Mouse (Mus musculus): ENCODE results near the gene Clec18a. TPM values are rescaled to one million over a fixed set of nuclear protein-coding genes. Genes with fewer than 3 reads are reported as not detected.

Gene Clec18a
- total RNA-seq, 4 experiments from 2014 or later = 0.13 to 0.54 (median 0.29) TPM

Small RNA genes within 50 kb of the gene (microRNA-seq; reads per million reads assigned to microRNA genes)
- gene Gm24103 (not detected), gene Mir3473d (not detected)

Other genes with a start within 250 kb of the Clec18a start
- gene Cog4, start 245.8 kb downstream of the Clec18a start, total RNA-seq (2022) = 10 to 100 TPM; 61.0 to 68.2 (median 64.3) TPM
- 10 to 100 TPM; 14.1 to 19.3 (median 14.3) TPM for gene Sf3b3, start 245.6 kb downstream of the Clec18a start, total RNA-seq (2022)
- gene Fuk, start 189.9 kb downstream of the Clec18a start, total RNA-seq (2022) = 1 to 10 TPM; 3.6 to 4.5 (median 4.0) TPM
- 10 to 100 TPM; 45.0 to 59.2 (median 50.7) TPM for gene St3gal2, start 172.5 kb downstream of the Clec18a start, total RNA-seq (2022)
- gene Ddx19a, start 94.6 kb downstream of the Clec18a start, total RNA-seq (2022) = 10 to 100 TPM; 28.7 to 31.0 (median 29.5) TPM
- gene Ddx19b, start 60.7 kb downstream of the Clec18a start, total RNA-seq (2022) = 10 to 100 TPM; 12.2 to 15.2 (median 13.7) TPM
- 10 to 100 TPM; 41.3 to 51.9 (median 48.3) TPM for gene Aars, start 59.3 kb downstream of the Clec18a start, total RNA-seq (2022)
- not detected for gene Exosc6, start 36.1 kb downstream of the Clec18a start, total RNA-seq (2022)
- 100 to 1,000 TPM; 110 to 135 (median 133) TPM for gene Pdpr, start 2.2 kb upstream of the Clec18a start, total RNA-seq (2022)
- gene Glg1, start 166.8 kb upstream of the Clec18a start, total RNA-seq (2022) = 10 to 100 TPM; 31.4 to 34.4 (median 32.8) TPM
- gene Rfwd3, start 207.8 kb upstream of the Clec18a start, total RNA-seq (2022) = 1 to 10 TPM; 4.1 to 4.7 (median 4.2) TPM
- gene Mlkl, start 245.8 kb upstream of the Clec18a start, total RNA-seq (2022) = 1 to 10 TPM in 1 of 4 experiments, under 1 TPM in 3; 0.29 to 1.6 (median 0.76) TPM